ENCODE assay signal across 12 mouse cellular contexts in the genomic region with DNA sequence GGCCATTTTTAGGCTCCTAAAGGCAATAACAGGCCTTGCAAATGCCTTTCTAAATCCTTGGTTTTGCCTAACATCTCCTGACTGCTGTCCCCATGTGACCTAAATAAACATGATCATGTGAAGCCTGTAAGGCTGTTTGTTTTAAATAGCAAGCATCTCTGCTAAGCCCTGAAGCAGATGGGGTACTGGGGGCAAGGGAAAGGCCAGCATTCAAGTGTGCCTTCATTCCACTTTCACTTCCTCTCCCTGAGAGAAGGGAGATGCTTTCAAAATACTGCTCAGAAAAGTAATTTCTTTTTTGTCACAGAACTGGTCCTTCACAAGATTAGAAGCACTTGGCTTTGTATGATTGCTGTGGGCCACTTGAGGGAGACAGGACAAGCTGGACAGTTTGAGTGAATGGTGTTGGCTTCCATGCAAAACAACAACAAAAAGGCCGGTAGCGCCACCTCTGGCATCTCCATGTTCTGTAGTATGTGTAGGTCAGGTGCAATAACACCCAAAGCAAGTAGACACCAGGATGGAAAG. TPM values are rescaled to one million over a fixed set of nuclear protein-coding genes. Genes with fewer than 3 reads are reported as not detected.
A peak's percentile ranks its signal among the peaks of the same experiment; 100 is the strongest.
DNase-seq lines count a peak whose midpoint lies in the region; ATAC-seq and TF ChIP-seq lines count a peak whose summit lies in the region.
"Had no signal": no experiment of that assay in that cellular context is flagged by ENCODE, and none has a peak within 500 bp of the region (broad histone marks: within the 10 kb centered on the region; RNA-seq: fewer than 3 reads in every experiment).

No protein-coding gene starts in this region.

- ATAC-seq in stomach, postnatal 0 days (ENCODE audit: low FRiP score, low TSS enrichment) = no peak

- no peak overlapping the region for H3K9ac ChIP-seq in stomach, postnatal 0 days (ENCODE audit: low read length)
- H3K9ac ChIP-seq: limb, embryonic 15.5 days had no signal

- TF ChIP-seq POLR2A in kidney, adult 2 months (IDR thresholded peaks at IDR 0.05; ENCODE audit: low read depth, low read length) = no peak

- TF ChIP-seq EP300 in stomach, postnatal 0 days (optimal IDR thresholded peaks at IDR 0.05) = no peak

- H3K9me3 ChIP-seq in stomach, postnatal 0 days (ENCODE audit: control insufficient read depth, low read length) = no peaks in the 10 kb centered on the region
- no peaks in the 10 kb centered on the region for H3K9me3 ChIP-seq in midbrain, embryonic 10.5 days (replicated peaks)
- H3K9me3 ChIP-seq: limb, embryonic 15.5 days had no signal

- peaks cover 42% of the 10 kb centered on the region for H3K4me1 ChIP-seq in kidney, adult 2 months (ENCODE audit: control insufficient read depth, insufficient read depth, low read length)
- peaks cover 5% of the 10 kb centered on the region; the same call in 1 of the 2 replicates for H3K4me1 ChIP-seq in stomach, postnatal 0 days (replicated peaks; ENCODE audit: control insufficient read depth, insufficient read depth)
- peaks cover 32% of the 10 kb centered on the region for H3K4me1 ChIP-seq in midbrain, embryonic 10.5 days

- TF ChIP-seq CTCF in kidney, adult 2 months (conservative IDR thresholded peaks at IDR 0.05; ENCODE audit: insufficient read depth, insufficient read length, low read depth, low read length) = 0 out of 2 replicates have a peak, but pooled peaks have one; percentile 2
- TF ChIP-seq CTCF in stomach, postnatal 0 days (IDR thresholded peaks at IDR 0.05; ENCODE audit: low read depth) = peak; percentile 39

- H3K27ac ChIP-seq in kidney, adult 2 months (ENCODE audit: insufficient read depth, low read depth, low read length) = peak overlapping the region; percentile 17; the same call in 1 of the 2 replicates
- no peak overlapping the region for H3K27ac ChIP-seq in stomach, postnatal 0 days (replicated peaks)
- no peak overlapping the region for H3K27ac ChIP-seq in midbrain, embryonic 10.5 days (replicated peaks)
- H3K27ac ChIP-seq: limb, embryonic 15.5 days had no signal

- H3K4me2 ChIP-seq in stomach, postnatal 0 days (replicated peaks; ENCODE audit: low read depth) = no peak overlapping the region

- WGBS in kidney, adult 2 months = 48% methylated on average over 2 of the region's 2 CpGs
- WGBS in stomach, postnatal 0 days = 25% methylated on average over 2 of the region's 2 CpGs
- 23% methylated on average over 2 of the region's 2 CpGs for WGBS in midbrain, embryonic 10.5 days

- DNase-seq in adrenal gland, adult (ENCODE audit: inconsistent age in 2 of 2, low spot score in 1 of 2) = peak; percentile 32 to 59
- no peak for DNase-seq in adrenal gland, postnatal 4 days (ENCODE audit: low spot score in 2 of 2)
- DNase-seq in kidney, adult 2 months = no peak
- DNase-seq in kidney, postnatal 10 days = no peak
- peak; percentile 22 to 49 for DNase-seq in spleen, adult 18-20 months
- no peak for DNase-seq in spleen, postnatal 14 days (ENCODE audit: low spot score in 2 of 2)
- DNase-seq in stomach, postnatal 0 days (ENCODE audit: low spot score) = peak; percentile 24
- DNase-seq in midbrain, embryonic 10.5 days (ENCODE audit: low spot score) = no peak
- DNase-seq: adrenal gland, adult 8-10 months; gastrocnemius, postnatal 25 days; kidney, adult 8-10 months had no signal

- H3K36me3 ChIP-seq in kidney, adult 2 months (ENCODE audit: control insufficient read depth, insufficient read depth, low read length) = no peaks in the 10 kb centered on the region
- no peaks in the 10 kb centered on the region for H3K36me3 ChIP-seq in stomach, postnatal 0 days (ENCODE audit: control insufficient read depth, insufficient read depth, low read length)
- H3K36me3 ChIP-seq in midbrain, embryonic 10.5 days = peaks cover 3% of the 10 kb centered on the region; the same call in 1 of the 2 replicates

- no peak overlapping the region for H3K4me3 ChIP-seq in kidney, adult 2 months (ENCODE audit: insufficient read depth, low read depth, low read length)
- no peak overlapping the region for H3K4me3 ChIP-seq in stomach, postnatal 0 days (ENCODE audit: low read depth, low read length)
- no peak overlapping the region for H3K4me3 ChIP-seq in midbrain, embryonic 10.5 days

- no peaks in the 10 kb centered on the region for H3K27me3 ChIP-seq in kidney, adult 2 months (replicated peaks; ENCODE audit: control insufficient read depth, insufficient read depth, low read length)
- no peaks in the 10 kb centered on the region for H3K27me3 ChIP-seq in stomach, postnatal 0 days (ENCODE audit: control insufficient read depth, insufficient read depth, low read length)
- 0 out of 2 replicates have a peak, but pooled peaks cover 5% of the 10 kb centered on the region for H3K27me3 ChIP-seq in midbrain, embryonic 10.5 days (ENCODE audit: low read depth, poor library complexity, severe bottlenecking)
- H3K27me3 ChIP-seq: limb, embryonic 15.5 days had no signal

RNA-seq across cellular contexts. Expression of a gene that starts 2.3 kb away (rescaled TPM):
- 10 to 100 TPM; 29.0 to 35.9 TPM for total RNA-seq in adrenal gland, postnatal 4 days (2021)
- 12.8 and 13.9 TPM in 2 replicates for polyA plus RNA-seq in kidney, adult 2 months (2012; rRNA removed)
- polyA plus RNA-seq in stomach, postnatal 0 days (2015; fragmentation: Nextera tagmentation; extraction: Ambion mirVana) = 2.5 and 2.6 TPM in 2 replicates
- polyA plus RNA-seq in midbrain, embryonic 10.5 days (2016; fragmentation: Nextera tagmentation; extraction: Ambion mirVana) = 4.2 and 5.5 TPM in 2 replicates

RNA-seq across cellular contexts. Expression of a gene that starts 57.8 kb away (rescaled TPM):
- 10 to 100 TPM; 19.0 to 19.9 TPM for total RNA-seq in adrenal gland, postnatal 4 days (2021)
- 3.2 and 3.8 TPM in 2 replicates for polyA plus RNA-seq in kidney, adult 2 months (2012; rRNA removed)
- 13.4 and 13.9 TPM in 2 replicates for polyA plus RNA-seq in stomach, postnatal 0 days (2015; fragmentation: Nextera tagmentation; extraction: Ambion mirVana)
- polyA plus RNA-seq in midbrain, embryonic 10.5 days (2016; fragmentation: Nextera tagmentation; extraction: Ambion mirVana) = 63.3 and 71.6 TPM in 2 replicates

Comparison
In these comparisons a context has a peak if more than half of its experiments do, and no peak if none do; other contexts are left out.
1. DNase-seq: peak in adrenal gland, adult (2 of 2), spleen, adult 18-20 months (2 of 2) and stomach, postnatal 0 days (single experiment); none in adrenal gland, postnatal 4 days (0 of 2), kidney, adult 2 months (single experiment), kidney, postnatal 10 days (single experiment), spleen, postnatal 14 days (0 of 2) and midbrain, embryonic 10.5 days (single experiment).